Mouse (Mus musculus): Measurements from ENCODE around the gene Igf2bp3. TPM values are rescaled to one million over a fixed set of nuclear protein-coding genes. Genes with fewer than 3 reads are reported as not detected.

Igf2bp3 gene
- polyA plus RNA-seq, 1 experiment from 2014 or later: 18.8 TPM

GRCm38 (mm10) chr6:49149202-49149930, 65.4 kb downstream of the Igf2bp3 start:
- H3K9me3 ChIP-seq (replicated peaks): no peaks in the 10 kb centered on the region
- H3K9ac ChIP-seq (replicated peaks): no peak overlapping the region
- no peaks in the 10 kb centered on the region for H3K36me3 ChIP-seq
- 86% methylated on average over 5 of the region's 5 CpGs for WGBS
- no peak overlapping the region for H3K27ac ChIP-seq (replicated peaks)
- H3K27me3 ChIP-seq (replicated peaks): no peaks in the 10 kb centered on the region
- H3K4me3 ChIP-seq (replicated peaks): no peak overlapping the region
- H3K4me2 ChIP-seq: no peak overlapping the region
- H3K4me1 ChIP-seq: peaks cover 4% of the 10 kb centered on the region; the same call in 1 of the 2 replicates
- no peak for ATAC-seq (ENCODE audit: low FRiP score)

- peaks cover 7% of the 10 kb centered on the region; the same call in 1 of the 2 replicates for H3K4me1 ChIP-seq
- H3K27ac ChIP-seq (replicated peaks): no peak overlapping the region
- no peaks in the 10 kb centered on the region for H3K27me3 ChIP-seq (replicated peaks)
- ATAC-seq (ENCODE audit: low FRiP score): no peak
- H3K9me3 ChIP-seq (replicated peaks): no peaks in the 10 kb centered on the region
- H3K4me3 ChIP-seq (replicated peaks): no peak overlapping the region
- H3K36me3 ChIP-seq: no peaks in the 10 kb centered on the region
- no peak overlapping the region for H3K9ac ChIP-seq (replicated peaks)
- no peak overlapping the region for H3K4me2 ChIP-seq
- WGBS: 88% methylated on average over 4 of the region's 4 CpGs
Observed at GRCm38 (mm10) chr6:49148781-49149180, 66.0 kb downstream of the Igf2bp3 start.

GRCm38 (mm10) chr6:49148368-49148767, 66.4 kb downstream of the Igf2bp3 start:
- Histone ChIP-seq H3K4me3 (replicated peaks) (no peak overlapping the region), H3K36me3 (no peaks in the 10 kb centered on the region), H3K27me3 (replicated peaks) (no peaks in the 10 kb centered on the region), H3K4me2 (no peak overlapping the region), H3K9me3 (replicated peaks) (no peaks in the 10 kb centered on the region), H3K27ac (replicated peaks) (no peak overlapping the region), H3K9ac (replicated peaks) (no peak overlapping the region), H3K4me1 (peaks cover 7% of the 10 kb centered on the region; the same call in 1 of the 2 replicates)
- WGBS: 90% methylated on average over 7 of the region's 7 CpGs
- ATAC-seq (ENCODE audit: low FRiP score): no peak

- WGBS: 83% methylated on average over 2 of the region's 2 CpGs
- no peak for ATAC-seq (ENCODE audit: low FRiP score)
- Histone ChIP-seq H3K36me3 (no peaks in the 10 kb centered on the region), H3K4me2 (no peak overlapping the region), H3K4me1 (peaks cover 4% of the 10 kb centered on the region; the same call in 1 of the 2 replicates), H3K27ac (replicated peaks) (no peak overlapping the region), H3K4me3 (replicated peaks) (no peak overlapping the region), H3K27me3 (replicated peaks) (no peaks in the 10 kb centered on the region), H3K9ac (replicated peaks) (no peak overlapping the region), H3K9me3 (replicated peaks) (no peaks in the 10 kb centered on the region)
Observed at GRCm38 (mm10) chr6:49146461-49146860, 68.3 kb downstream of the Igf2bp3 start.

GRCm38 (mm10) chr6:49142428-49142827, 72.3 kb downstream of the Igf2bp3 start:
- WGBS: 94% methylated on average over 9 of the region's 9 CpGs
- no peak overlapping the region for H3K4me2 ChIP-seq
- no peaks in the 10 kb centered on the region for H3K36me3 ChIP-seq
- H3K4me1 ChIP-seq: 0 out of 2 replicates have a peak, but pooled peaks cover 9% of the 10 kb centered on the region
- no peak overlapping the region for H3K9ac ChIP-seq (replicated peaks)
- no peak overlapping the region for H3K4me3 ChIP-seq (replicated peaks)
- no peaks in the 10 kb centered on the region for H3K27me3 ChIP-seq (replicated peaks)
- ATAC-seq (ENCODE audit: low FRiP score): no peak
- H3K27ac ChIP-seq (replicated peaks): no peak overlapping the region
- no peaks in the 10 kb centered on the region for H3K9me3 ChIP-seq (replicated peaks)

DNA sequence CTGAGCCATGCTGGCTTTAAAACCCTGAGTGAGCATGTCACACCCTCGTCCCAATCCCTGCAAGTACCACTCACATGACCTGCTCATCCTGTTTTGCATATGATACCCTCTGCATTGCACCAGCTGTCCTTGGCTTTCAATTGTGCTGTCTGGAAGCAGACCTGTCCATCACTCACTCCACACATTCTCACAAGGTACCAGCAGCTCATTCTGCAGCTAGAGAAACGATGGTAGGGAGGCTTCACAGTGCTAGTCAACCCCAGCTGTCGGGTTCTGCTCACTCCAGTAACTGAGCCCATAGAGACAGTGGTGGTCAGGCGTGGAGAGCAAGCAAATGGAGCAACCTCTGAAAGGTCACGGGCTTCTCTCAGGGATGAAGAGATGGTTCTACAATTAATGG, 73.6 kb downstream of the Igf2bp3 start:
- no peak overlapping the region for H3K4me2 ChIP-seq
- no peak overlapping the region for H3K9ac ChIP-seq (replicated peaks)
- WGBS: 79% methylated on average over 5 of the region's 5 CpGs
- no peak for ATAC-seq (ENCODE audit: low FRiP score)
- no peak overlapping the region for H3K27ac ChIP-seq (replicated peaks)
- H3K36me3 ChIP-seq: no peaks in the 10 kb centered on the region
- no peaks in the 10 kb centered on the region for H3K27me3 ChIP-seq (replicated peaks)
- H3K9me3 ChIP-seq (replicated peaks): no peaks in the 10 kb centered on the region
- 0 out of 2 replicates have a peak, but pooled peaks cover 9% of the 10 kb centered on the region for H3K4me1 ChIP-seq
- no peak overlapping the region for H3K4me3 ChIP-seq (replicated peaks)

DNA sequence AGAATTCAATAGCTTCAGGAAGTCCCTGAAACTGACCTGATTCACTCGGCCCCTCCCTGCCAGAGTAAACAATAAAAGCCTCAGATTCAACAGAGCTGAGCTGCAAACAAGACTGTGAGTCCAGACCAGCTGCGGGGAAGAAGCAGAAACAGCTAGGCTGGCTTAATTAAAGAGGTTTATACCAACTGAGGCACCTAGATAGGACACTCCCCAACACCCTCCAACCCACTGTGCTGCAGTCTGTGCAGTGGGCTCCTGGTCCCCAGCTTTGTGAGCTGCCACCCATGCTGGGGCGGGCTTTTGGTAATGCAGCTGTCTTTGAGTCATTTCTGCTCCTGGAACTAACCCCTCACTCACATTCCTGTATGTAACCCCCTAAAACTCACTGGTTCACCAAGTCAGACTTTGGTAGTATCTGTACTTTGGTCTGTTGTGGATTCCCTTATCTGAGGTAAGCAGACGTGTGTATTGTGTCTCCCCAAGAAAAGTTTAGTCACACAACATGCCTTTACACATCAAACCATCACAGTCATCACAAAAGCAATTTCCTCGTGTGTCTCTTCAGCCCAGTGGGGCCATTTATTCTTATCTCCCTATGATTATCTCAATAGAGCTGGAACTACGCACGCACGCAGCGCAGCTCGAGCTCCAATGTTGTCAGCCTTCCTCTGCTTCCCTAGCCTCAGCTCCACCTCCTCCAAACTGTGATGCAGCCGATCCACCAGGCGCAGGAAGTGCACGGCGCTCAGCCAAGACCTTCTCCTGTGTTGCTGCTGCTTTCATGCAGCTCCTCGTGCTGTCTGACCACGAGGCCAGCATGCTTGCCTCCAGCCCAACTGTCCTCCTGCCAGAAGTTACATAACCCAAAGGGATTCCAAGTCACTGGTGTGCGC, 76.4 kb downstream of the Igf2bp3 start:
- no peak for ATAC-seq (ENCODE audit: low FRiP score)
- Histone ChIP-seq H3K27ac (replicated peaks) (no peak overlapping the region), H3K27me3 (replicated peaks) (no peaks in the 10 kb centered on the region), H3K4me2 (no peak overlapping the region), H3K36me3 (no peaks in the 10 kb centered on the region), H3K4me1 (peaks cover 13% of the 10 kb centered on the region), H3K9me3 (replicated peaks) (no peaks in the 10 kb centered on the region), H3K4me3 (replicated peaks) (no peak overlapping the region), H3K9ac (replicated peaks) (no peak overlapping the region)
- 76% methylated on average over 17 of the region's 17 CpGs for WGBS

DNA sequence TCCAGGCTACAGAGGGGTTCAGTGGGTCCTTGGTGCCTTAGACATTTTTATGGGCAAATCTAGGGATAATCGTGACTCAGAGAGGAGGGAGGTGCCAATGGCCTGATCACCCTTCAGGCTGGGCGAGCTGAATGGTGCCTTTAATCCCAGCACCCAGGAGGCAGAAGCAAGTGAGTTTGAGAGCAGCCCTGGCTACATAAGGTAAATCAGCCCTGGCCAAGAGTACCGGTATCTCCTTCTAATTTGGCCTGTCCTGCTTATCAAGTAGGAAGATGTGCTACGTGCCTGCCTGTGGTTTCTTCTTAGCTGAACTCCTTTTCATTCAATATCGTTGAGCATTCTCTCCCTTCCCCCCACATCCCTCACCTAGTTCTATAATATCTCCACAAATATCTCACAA, 78.0 kb downstream of the Igf2bp3 start:
- Histone ChIP-seq H3K27ac (replicated peaks) (no peak overlapping the region), H3K4me3 (replicated peaks) (no peak overlapping the region), H3K4me2 (no peak overlapping the region), H3K36me3 (no peaks in the 10 kb centered on the region), H3K27me3 (replicated peaks) (no peaks in the 10 kb centered on the region), H3K9ac (replicated peaks) (no peak overlapping the region), H3K9me3 (replicated peaks) (no peaks in the 10 kb centered on the region), H3K4me1 (peaks cover 13% of the 10 kb centered on the region)
- ATAC-seq (ENCODE audit: low FRiP score): no peak
- 68% methylated on average over 5 of the region's 5 CpGs for WGBS

DNA sequence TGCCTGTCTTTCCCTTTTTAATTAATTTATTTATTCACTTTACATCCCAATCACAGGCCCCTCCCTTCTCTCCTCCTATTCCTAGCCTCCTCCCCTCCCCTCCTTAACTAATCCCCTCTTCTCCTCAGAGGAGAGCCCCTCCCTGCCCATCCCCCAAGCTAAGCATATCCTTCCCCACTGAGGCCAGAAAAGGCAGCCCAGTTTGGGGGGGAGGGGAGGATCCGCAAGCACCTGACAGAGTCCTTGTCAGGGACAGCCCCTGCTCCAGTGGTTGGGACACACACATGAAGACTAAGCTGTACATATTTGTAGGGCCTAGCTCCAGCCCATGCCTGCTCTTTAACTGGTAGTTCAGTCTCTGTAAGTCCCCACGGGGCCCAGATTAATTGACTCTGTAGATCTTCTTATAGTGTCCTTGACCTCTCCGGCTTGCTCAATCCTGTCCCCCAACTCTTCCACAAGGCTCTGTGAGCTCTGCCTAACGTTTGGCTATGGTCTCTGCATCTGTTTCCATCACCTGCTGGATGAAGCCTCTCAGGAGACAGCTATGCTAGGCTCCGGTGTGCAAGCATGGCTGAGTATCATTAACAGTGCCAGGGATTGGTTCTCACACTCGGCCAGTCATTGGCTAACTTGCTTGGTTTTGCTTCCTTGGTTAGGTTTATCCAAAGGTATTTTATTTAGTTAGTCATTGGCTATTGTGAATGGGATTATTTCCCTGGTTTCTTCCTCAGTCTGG, 82.2 kb downstream of the Igf2bp3 start:
- Histone ChIP-seq H3K27me3 (replicated peaks) (no peaks in the 10 kb centered on the region), H3K9ac (replicated peaks) (no peak overlapping the region), H3K4me2 (no peak overlapping the region), H3K4me3 (replicated peaks) (no peak overlapping the region), H3K4me1 (peaks cover 7% of the 10 kb centered on the region), H3K9me3 (replicated peaks) (no peaks in the 10 kb centered on the region), H3K36me3 (no peaks in the 10 kb centered on the region), H3K27ac (replicated peaks) (no peak overlapping the region)
- WGBS: 56% methylated on average over 6 of the region's 6 CpGs
- ATAC-seq (ENCODE audit: low FRiP score): no peak

DNA sequence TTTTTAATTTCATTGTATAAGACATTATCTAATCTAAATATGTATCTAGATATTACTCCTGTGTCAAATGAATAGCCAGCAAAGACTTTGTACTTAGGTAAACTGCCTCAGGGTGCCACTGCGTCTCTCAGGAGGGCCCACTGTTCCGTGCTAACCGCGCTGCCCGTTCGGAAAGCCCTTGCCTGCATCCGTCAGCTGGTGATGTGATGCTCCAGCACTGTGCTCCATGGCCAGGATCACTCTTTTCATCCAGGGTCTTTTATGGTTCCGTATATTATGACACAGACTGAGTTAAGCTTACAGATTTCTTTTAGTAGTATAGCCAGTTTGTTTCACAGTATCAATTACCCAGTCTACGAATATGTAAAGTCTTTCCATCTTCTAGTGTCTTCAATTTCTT, 82.9 kb downstream of the Igf2bp3 start:
- Histone ChIP-seq H3K4me1 (peaks cover 7% of the 10 kb centered on the region), H3K27me3 (replicated peaks) (no peaks in the 10 kb centered on the region), H3K9ac (replicated peaks) (no peak overlapping the region), H3K4me3 (replicated peaks) (no peak overlapping the region), H3K36me3 (no peaks in the 10 kb centered on the region), H3K9me3 (replicated peaks) (no peaks in the 10 kb centered on the region), H3K27ac (replicated peaks) (no peak overlapping the region), H3K4me2 (no peak overlapping the region)
- 85% methylated on average over 9 of the region's 9 CpGs for WGBS
- ATAC-seq (ENCODE audit: low FRiP score): no peak

GRCm38 (mm10) chr6:49130328-49130727, 84.4 kb downstream of the Igf2bp3 start:
- ATAC-seq (ENCODE audit: low FRiP score): no peak
- Histone ChIP-seq H3K4me2 (no peak overlapping the region), H3K4me3 (replicated peaks) (no peak overlapping the region), H3K27ac (replicated peaks) (no peak overlapping the region), H3K9me3 (replicated peaks) (no peaks in the 10 kb centered on the region), H3K9ac (replicated peaks) (no peak overlapping the region), H3K36me3 (peaks cover 1% of the 10 kb centered on the region; the same call in 1 of the 2 replicates), H3K4me1 (no peaks in the 10 kb centered on the region; the same call in 1 of the 2 replicates), H3K27me3 (replicated peaks) (no peaks in the 10 kb centered on the region)

All from neural tube, embryonic 15.5 days (tissue).